Mouse (Mus musculus) lung, embryonic 16.5 days (tissue): ENCODE measurements at regions not wholly inside any gene's neighbourhood (a gene's known extent, or its start where the extent isn't known, plus 50 kb on each side); places are given as distances from the start of the nearest gene placed in this dataset.

ENCODE experiments used
- ATAC-seq: fragments of 200-750 bp; cut with Nextera tagmentation; 2 replicates; pipeline ENCODE4 v1.8.0; 2017; ENCODE audit warnings: low read depth, mild to moderate bottlenecking, moderate library complexity
- H3K27ac ChIP-seq: fragments of 300-500 bp; sonication (generic); 2 replicates; pipeline ENCODE4 v1.5.1; 2014; ENCODE audit warnings: mild to moderate bottlenecking, control low read depth, low read length
- H3K27me3 ChIP-seq: fragments of 300-500 bp; sonication (generic); 2 replicates; pipeline ENCODE4 v1.6.1; 2014; ENCODE audit warnings: low read depth, low read length, mixed read lengths; ENCODE audit not compliant: control insufficient read depth, insufficient read depth
- H3K36me3 ChIP-seq: fragments of 300-500 bp; sonication (generic); 2 replicates; pipeline ENCODE4 v1.6.1; 2014; ENCODE audit warnings: low read length; ENCODE audit not compliant: control insufficient read depth, insufficient read depth
- H3K4me1 ChIP-seq: fragments of 300-500 bp; sonication (generic); replicated peaks from 2 replicates; pipeline ENCODE4 v1.6.1; 2014; ENCODE audit warnings: low read length, mixed read lengths; ENCODE audit not compliant: control insufficient read depth, insufficient read depth
- H3K4me2 ChIP-seq: fragments of 300-500 bp; sonication (generic); 2 replicates; pipeline ENCODE4 v1.6.1; 2014; ENCODE audit warnings: low read depth, low read length, control low read depth
- H3K4me3 ChIP-seq: fragments of 300-500 bp; sonication (generic); 2 replicates; pipeline ENCODE4 v1.5.1; 2014; ENCODE audit warnings: mild to moderate bottlenecking, low read length, control low read depth
- H3K9ac ChIP-seq: fragments of 300-500 bp; sonication (generic); 2 replicates; pipeline ENCODE4 v1.6.1; 2014; ENCODE audit warnings: low read length, control low read depth
- H3K9me3 ChIP-seq: fragments of 300-500 bp; sonication (generic); 2 replicates; pipeline ENCODE4 v1.6.1; 2016; ENCODE audit warnings: low read length; ENCODE audit not compliant: control insufficient read depth
- WGBS: fragments of 180-500 bp; shearing (Covaris S2); extraction: QIAGEN DNeasy Blood & Tissue Kit; methylation state at CpG from one replicate; pipeline ENCODE4 v1.1.7; 2014; 5-methylcytosine and 5-hydroxymethylcytosine counted together

- 46% methylated on average over 2 of the region's 2 CpGs for WGBS
- Histone ChIP-seq H3K4me2 (no peak overlapping the region), H3K9me3 (no peaks in the 10 kb centered on the region), H3K36me3 (no peaks in the 10 kb centered on the region), H3K27me3 (no peaks in the 10 kb centered on the region), H3K4me3 (no peak overlapping the region), H3K9ac (no peak overlapping the region), H3K27ac (no peak overlapping the region), H3K4me1 (no peaks in the 10 kb centered on the region; the same call in 1 of the 2 replicates)
- ATAC-seq: no peak
Measured at GRCm38 (mm10) chr11:45718630-45719029, 133.2 kb upstream of the Clint1 start.

GRCm38 (mm10) chr11:45719821-45720220 lies 132.0 kb upstream of the Clint1 start:
- H3K27me3 ChIP-seq: no peaks in the 10 kb centered on the region
- H3K4me3 ChIP-seq: no peak overlapping the region
- ATAC-seq: no peak
- H3K4me1 ChIP-seq: no peaks in the 10 kb centered on the region; the same call in 1 of the 2 replicates
- no peak overlapping the region for H3K9ac ChIP-seq
- 83% methylated on average over 6 of the region's 6 CpGs for WGBS
- H3K27ac ChIP-seq: no peak overlapping the region
- H3K4me2 ChIP-seq: no peak overlapping the region
- H3K9me3 ChIP-seq: no peaks in the 10 kb centered on the region
- no peaks in the 10 kb centered on the region for H3K36me3 ChIP-seq

DNA sequence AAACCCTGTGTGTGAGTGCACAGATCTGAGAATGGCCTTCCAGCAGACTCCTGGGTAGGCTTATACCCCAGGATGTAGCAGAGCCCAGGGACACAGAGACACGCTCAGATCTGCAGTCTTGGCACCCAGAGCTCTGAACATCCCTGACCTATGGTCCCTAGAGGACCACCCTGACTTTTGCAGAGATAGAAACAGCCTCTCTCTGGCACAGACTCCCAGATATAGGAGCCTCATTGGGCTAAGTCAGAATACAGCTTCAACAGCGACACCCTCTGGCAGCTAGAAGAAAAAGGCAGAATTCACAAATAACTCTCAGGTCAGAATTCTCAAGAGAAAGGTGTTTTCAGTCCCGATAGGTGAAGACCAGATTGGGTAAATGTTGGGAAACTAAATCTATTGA lies 115.3 kb upstream of the Clint1 start:
- H3K4me2 ChIP-seq: no peak overlapping the region
- no peak for ATAC-seq
- no peak overlapping the region for H3K9ac ChIP-seq
- no peaks in the 10 kb centered on the region for H3K4me1 ChIP-seq
- no peaks in the 10 kb centered on the region for H3K9me3 ChIP-seq
- H3K36me3 ChIP-seq: no peaks in the 10 kb centered on the region
- no peak overlapping the region for H3K4me3 ChIP-seq
- no peaks in the 10 kb centered on the region for H3K27me3 ChIP-seq
- 36% methylated on average over 3 of the region's 3 CpGs for WGBS
- H3K27ac ChIP-seq: no peak overlapping the region

DNA sequence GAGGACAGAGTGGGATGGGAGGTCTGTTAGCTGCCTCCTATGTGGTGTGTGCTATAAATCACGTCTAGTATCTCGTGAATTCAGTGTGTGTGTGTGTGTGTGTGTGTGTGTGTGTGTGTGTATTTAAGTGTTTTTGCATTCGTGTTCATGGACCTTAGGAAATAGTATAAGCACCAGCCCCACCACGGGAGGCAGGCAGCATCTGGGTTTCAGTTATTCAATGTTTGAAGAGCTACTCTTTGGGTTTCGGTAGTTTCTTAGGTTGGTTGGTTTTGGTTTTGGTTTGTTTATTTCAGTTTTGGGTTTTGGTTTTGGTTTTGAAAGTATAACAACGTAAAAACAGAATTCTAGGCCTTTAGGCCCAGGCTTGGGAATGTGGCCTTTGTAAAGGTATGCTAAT lies 113.5 kb upstream of the Clint1 start:
- no peak overlapping the region for H3K9ac ChIP-seq
- 80% methylated on average over 6 of the region's 6 CpGs for WGBS
- ATAC-seq: no peak
- H3K27me3 ChIP-seq: no peaks in the 10 kb centered on the region
- H3K4me1 ChIP-seq: no peaks in the 10 kb centered on the region
- no peaks in the 10 kb centered on the region for H3K9me3 ChIP-seq
- H3K4me3 ChIP-seq: no peak overlapping the region
- H3K27ac ChIP-seq: no peak overlapping the region
- H3K36me3 ChIP-seq: no peaks in the 10 kb centered on the region
- H3K4me2 ChIP-seq: no peak overlapping the region

DNA sequence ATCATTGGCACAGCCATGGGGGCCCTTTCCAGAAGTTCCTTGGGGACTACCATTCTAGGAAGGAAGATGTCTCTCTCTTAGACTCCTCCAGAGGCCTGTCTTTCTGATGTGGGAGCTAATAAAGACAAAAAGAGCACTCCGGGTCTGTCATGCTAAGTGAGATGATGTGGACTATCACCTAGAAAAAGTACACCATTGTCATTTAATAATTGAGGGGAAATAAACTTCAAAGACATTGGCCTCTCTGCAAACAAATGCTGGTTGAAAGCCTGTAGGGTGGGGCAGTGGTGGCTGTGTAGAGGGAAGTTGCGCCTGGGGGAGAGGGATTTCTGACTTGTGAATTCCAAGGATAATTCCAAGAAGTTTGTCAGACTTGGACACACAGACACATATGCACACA lies 105.9 kb upstream of the Clint1 start:
- 65% methylated on average over 2 of the region's 2 CpGs for WGBS
- no peak overlapping the region for H3K4me3 ChIP-seq
- ATAC-seq: no peak
- H3K4me1 ChIP-seq: no peaks in the 10 kb centered on the region
- H3K4me2 ChIP-seq: no peak overlapping the region
- no peak overlapping the region for H3K27ac ChIP-seq
- no peak overlapping the region for H3K9ac ChIP-seq
- H3K27me3 ChIP-seq: no peaks in the 10 kb centered on the region
- H3K36me3 ChIP-seq: no peaks in the 10 kb centered on the region
- H3K9me3 ChIP-seq: no peaks in the 10 kb centered on the region

GRCm38 (mm10) chr11:45750249-45750648 lies 101.6 kb upstream of the Clint1 start:
- Histone ChIP-seq H3K27me3 (no peaks in the 10 kb centered on the region), H3K27ac (no peak overlapping the region), H3K9ac (no peak overlapping the region), H3K4me2 (no peak overlapping the region), H3K9me3 (no peaks in the 10 kb centered on the region), H3K4me3 (no peak overlapping the region), H3K4me1 (no peaks in the 10 kb centered on the region), H3K36me3 (no peaks in the 10 kb centered on the region)
- no peak for ATAC-seq
- 59% methylated on average over 2 of the region's 2 CpGs for WGBS

GRCm38 (mm10) chr11:45752237-45752636 lies 99.6 kb upstream of the Clint1 start:
- Histone ChIP-seq H3K4me1 (no peaks in the 10 kb centered on the region), H3K4me3 (no peak overlapping the region), H3K27me3 (no peaks in the 10 kb centered on the region), H3K27ac (no peak overlapping the region), H3K36me3 (no peaks in the 10 kb centered on the region), H3K9ac (no peak overlapping the region), H3K9me3 (no peaks in the 10 kb centered on the region), H3K4me2 (no peak overlapping the region)
- ATAC-seq: peak; percentile 54
- WGBS: 42% methylated on average over 1 of the region's 1 CpGs

- Histone ChIP-seq H3K4me3 (no peak overlapping the region), H3K27me3 (no peaks in the 10 kb centered on the region), H3K36me3 (no peaks in the 10 kb centered on the region), H3K4me1 (no peaks in the 10 kb centered on the region), H3K9ac (no peak overlapping the region), H3K27ac (no peak overlapping the region), H3K4me2 (no peak overlapping the region), H3K9me3 (no peaks in the 10 kb centered on the region)
- 52% methylated on average over 2 of the region's 2 CpGs for WGBS
- ATAC-seq: no peak
Measured at GRCm38 (mm10) chr11:45752791-45753190, 99.1 kb upstream of the Clint1 start.

GRCm38 (mm10) chr11:45767081-45767480 lies 84.8 kb upstream of the Clint1 start:
- no peak overlapping the region for H3K27ac ChIP-seq
- WGBS: 62% methylated on average over 4 of the region's 4 CpGs
- H3K27me3 ChIP-seq: no peaks in the 10 kb centered on the region
- no peak overlapping the region for H3K4me3 ChIP-seq
- no peak for ATAC-seq
- no peaks in the 10 kb centered on the region for H3K4me1 ChIP-seq
- H3K36me3 ChIP-seq: no peaks in the 10 kb centered on the region
- no peak overlapping the region for H3K9ac ChIP-seq
- H3K4me2 ChIP-seq: no peak overlapping the region
- no peaks in the 10 kb centered on the region; the same call in 1 of the 2 replicates for H3K9me3 ChIP-seq

GRCm38 (mm10) chr11:45782435-45782834 lies 69.4 kb upstream of the Clint1 start:
- H3K4me2 ChIP-seq: no peak overlapping the region
- H3K27ac ChIP-seq: no peak overlapping the region
- H3K27me3 ChIP-seq: no peaks in the 10 kb centered on the region
- no peak overlapping the region for H3K4me3 ChIP-seq
- ATAC-seq: no peak
- H3K36me3 ChIP-seq: no peaks in the 10 kb centered on the region
- no peak overlapping the region for H3K9ac ChIP-seq
- 57% methylated on average over 4 of the region's 4 CpGs for WGBS
- H3K4me1 ChIP-seq: no peaks in the 10 kb centered on the region
- H3K9me3 ChIP-seq: no peaks in the 10 kb centered on the region
